Mouse (Mus musculus) hindbrain, embryonic 12.5 days (tissue): ENCODE data around the gene Plekha4. TPM values are rescaled to one million over a fixed set of nuclear protein-coding genes. Genes with fewer than 3 reads are reported as not detected.
"Not testable (repeated sequence)": the region's sequence is repeated elsewhere in the genome, so short reads cannot be mapped to it uniquely, and the experiment has no call there.

Source experiments
- ATAC-seq: fragments of 200-750 bp; cut with Nextera tagmentation; 2 replicates; pipeline ENCODE4 v1.8.0; 2017; ENCODE audit warnings: moderate TSS enrichment; ENCODE audit not compliant: low FRiP score
- H3K27ac ChIP-seq: fragments of 300-500 bp; sonication (generic); 2 replicates; pipeline ENCODE4 v1.5.1; 2016; ENCODE audit warnings: mild to moderate bottlenecking
- H3K27me3 ChIP-seq: fragments of 300-500 bp; sonication (generic); 2 replicates; pipeline ENCODE4 v1.6.1; 2016; ENCODE audit warnings: mild to moderate bottlenecking
- H3K36me3 ChIP-seq: fragments of 300-500 bp; sonication (generic); 2 replicates; pipeline ENCODE4 v1.6.1; 2016; ENCODE audit warnings: mild to moderate bottlenecking
- H3K4me1 ChIP-seq: fragments of 300-500 bp; sonication (generic); 2 replicates; pipeline ENCODE4 v1.6.1; 2016
- H3K4me2 ChIP-seq: fragments of 300-500 bp; sonication (generic); replicated peaks from 2 replicates; pipeline ENCODE4 v1.6.1; 2016; ENCODE audit warnings: mild to moderate bottlenecking
- H3K4me3 ChIP-seq: fragments of 300-500 bp; sonication (generic); 2 replicates; pipeline ENCODE4 v1.5.1; 2016; ENCODE audit warnings: mild to moderate bottlenecking
- H3K9ac ChIP-seq: fragments of 300-500 bp; sonication (generic); 2 replicates; pipeline ENCODE4 v1.6.1; 2016; ENCODE audit warnings: mild to moderate bottlenecking, moderate library complexity
- H3K9me3 ChIP-seq: fragments of 300-500 bp; sonication (generic); replicated peaks from 2 replicates; pipeline ENCODE4 v1.6.1; 2016; ENCODE audit warnings: mild to moderate bottlenecking
- WGBS: fragments of 180-500 bp; shearing (Covaris S2); methylation state at CpG from one replicate; pipeline ENCODE4 v1.1.7; 2016; 5-methylcytosine and 5-hydroxymethylcytosine counted together
- polyA plus RNA-seq: library from polyadenylated mRNA; unstranded; fragments of >200 nt; fragmentation: Nextera tagmentation; extraction: Ambion mirVana; gene quantifications from 2 replicates; pipeline ENCODE4 v1.2.1, GENCODE M21; 2016

The Plekha4 gene
- polyA plus RNA-seq, 1 experiment from 2014 or later: 3.8 TPM

DNA sequence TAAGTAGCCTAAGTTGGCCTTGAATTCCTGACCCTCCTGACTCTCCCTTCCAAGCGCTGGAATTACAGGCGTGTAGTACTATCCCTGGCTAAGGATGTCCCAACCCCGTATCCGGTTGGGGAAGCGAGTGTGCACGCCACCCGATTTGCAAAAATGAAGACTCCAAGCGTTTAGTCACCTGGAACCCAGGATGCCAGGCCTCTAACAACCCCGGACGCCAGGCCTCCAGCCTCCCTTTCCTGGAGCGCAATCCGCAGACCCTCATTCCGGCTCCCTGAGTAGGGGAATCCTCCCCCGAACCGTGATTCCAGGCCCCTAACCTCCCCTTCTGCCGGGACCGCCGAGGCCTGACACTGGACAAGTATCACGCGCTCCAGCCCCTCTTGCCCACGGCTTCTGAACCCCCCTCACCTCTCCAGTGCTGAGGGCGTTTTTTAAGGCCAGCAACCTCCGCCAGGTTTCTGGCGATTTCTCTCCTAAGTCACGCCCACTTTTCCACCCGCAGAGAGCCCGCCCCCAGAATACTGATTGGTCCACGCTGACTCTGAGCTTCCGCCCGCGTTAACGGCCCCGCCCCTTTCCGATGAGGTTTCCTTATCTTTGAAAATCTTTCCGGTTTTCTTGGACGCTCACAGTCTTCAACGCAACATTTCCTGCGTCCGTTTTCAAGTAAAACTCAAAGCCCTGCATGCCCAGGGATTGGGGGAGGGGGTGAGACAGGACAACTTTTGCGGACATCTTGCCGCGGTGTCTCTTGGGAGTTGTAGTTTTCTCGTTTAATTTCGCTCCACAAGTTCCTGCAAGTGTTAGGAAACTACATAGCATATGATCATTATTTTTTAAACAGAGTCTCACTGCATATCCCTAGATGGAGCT lies 16.0 kb upstream of the Plekha4 start, which contains the start of gene Nucb1:
TSS of gene Nucb1 (minus strand) at position 495 of the 876 bp plus-strand sequence.
- H3K4me1 ChIP-seq: peaks cover 13% of the 10 kb centered on the region
- under 1% methylated on average over 44 of the region's 44 CpGs for WGBS
- peaks cover 19% of the 10 kb centered on the region for H3K36me3 ChIP-seq
- H3K27me3 ChIP-seq: no peaks in the 10 kb centered on the region
- ATAC-seq: peak; percentile 91
- H3K4me2 ChIP-seq: peak within 1 kb of the TSS; percentile 80
- H3K9ac ChIP-seq: peak within 1 kb of the TSS; percentile 80
- peak within 1 kb of the TSS; percentile 80 for H3K27ac ChIP-seq
- H3K4me3 ChIP-seq: peak within 1 kb of the TSS; percentile 61
- no peaks in the 10 kb centered on the region for H3K9me3 ChIP-seq

DNA sequence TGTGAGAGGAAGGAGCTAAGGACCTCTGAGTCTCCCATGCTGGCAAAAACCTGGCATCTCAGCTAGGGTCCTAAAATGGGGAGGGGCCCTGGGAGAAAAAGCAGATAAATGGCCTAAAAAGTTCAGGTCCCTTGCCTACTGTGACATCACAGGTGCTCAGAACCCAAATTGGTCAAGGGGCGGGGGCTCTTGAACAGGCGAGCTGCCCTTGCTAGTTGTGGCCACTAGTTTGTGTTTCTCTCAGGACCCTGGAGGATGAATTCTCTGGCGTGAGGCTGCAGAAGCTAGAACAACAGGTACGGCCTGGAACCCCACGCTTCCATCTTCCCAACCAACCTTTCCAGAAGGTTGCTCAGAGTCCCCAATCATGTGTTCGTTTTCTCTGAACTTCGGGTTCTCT lies 11.7 kb upstream of the Plekha4 start:
- Histone ChIP-seq H3K9me3 (no peaks in the 10 kb centered on the region), H3K4me2 (no peak overlapping the region), H3K4me3 (no peak overlapping the region), H3K36me3 (no peaks in the 10 kb centered on the region), H3K27ac (no peak overlapping the region), H3K9ac (no peak overlapping the region), H3K4me1 (peaks cover 3% of the 10 kb centered on the region), H3K27me3 (no peaks in the 10 kb centered on the region)
- WGBS: 89% methylated on average over 7 of the region's 7 CpGs
- ATAC-seq: no peak

DNA sequence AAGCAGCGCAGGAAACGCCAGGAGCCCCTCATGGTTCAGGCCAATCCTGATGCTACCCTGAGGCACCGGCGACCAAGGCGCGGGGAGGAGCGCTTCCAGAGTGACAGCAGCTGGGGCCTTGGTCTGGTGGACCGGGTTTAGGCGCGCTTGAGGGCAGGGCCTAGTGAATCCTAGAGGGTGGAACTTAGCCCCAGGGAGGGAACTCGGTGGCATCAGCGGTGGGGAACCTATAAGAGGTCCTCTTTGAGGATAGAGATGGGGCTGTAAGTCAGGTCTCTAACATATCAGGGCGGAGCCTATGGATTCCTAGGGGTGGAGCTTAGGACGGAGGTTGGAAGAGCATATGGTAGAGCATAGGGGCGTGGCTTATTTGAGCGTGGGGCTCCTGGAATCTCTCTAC lies 10.7 kb upstream of the Plekha4 start:
- 0 out of 2 replicates have a peak overlapping the region, but pooled peaks have one; percentile 3 for H3K4me2 ChIP-seq
- no peak overlapping the region for H3K27ac ChIP-seq
- no peaks in the 10 kb centered on the region for H3K36me3 ChIP-seq
- no peaks in the 10 kb centered on the region for H3K9me3 ChIP-seq
- no peak overlapping the region for H3K9ac ChIP-seq
- WGBS: 32% methylated on average over 16 of the region's 16 CpGs
- H3K4me1 ChIP-seq: no peaks in the 10 kb centered on the region
- H3K4me3 ChIP-seq: 0 out of 2 replicates have a peak overlapping the region, but pooled peaks have one; percentile 7
- no peak for ATAC-seq
- no peaks in the 10 kb centered on the region for H3K27me3 ChIP-seq

DNA sequence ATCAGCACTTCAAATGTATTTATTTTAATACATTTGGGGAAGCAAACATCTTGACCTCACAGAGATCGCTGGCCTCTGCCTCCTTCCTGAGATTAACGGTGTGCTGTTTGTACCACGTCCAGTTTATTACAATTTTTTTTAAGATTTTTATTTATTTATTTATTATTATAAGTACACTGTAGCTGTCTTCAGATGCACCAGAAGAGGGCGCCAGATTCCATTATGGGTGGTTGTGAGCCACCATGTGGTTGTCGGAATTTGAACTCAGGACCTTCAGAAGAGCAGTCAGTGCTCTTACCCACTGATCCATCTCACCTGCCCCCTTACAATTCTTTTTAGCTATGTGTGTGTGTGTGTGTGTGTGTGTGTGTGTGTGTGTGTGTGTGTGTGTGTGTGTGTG lies 9.3 kb upstream of the Plekha4 start:
- not testable (repeated sequence) for ATAC-seq, H3K36me3 ChIP-seq, H3K4me3 ChIP-seq, H3K4me1 ChIP-seq, H3K4me2 ChIP-seq, H3K27ac ChIP-seq, H3K27me3 ChIP-seq, H3K9ac ChIP-seq, H3K9me3 ChIP-seq
- WGBS: 72% methylated on average over 5 of the region's 5 CpGs

DNA sequence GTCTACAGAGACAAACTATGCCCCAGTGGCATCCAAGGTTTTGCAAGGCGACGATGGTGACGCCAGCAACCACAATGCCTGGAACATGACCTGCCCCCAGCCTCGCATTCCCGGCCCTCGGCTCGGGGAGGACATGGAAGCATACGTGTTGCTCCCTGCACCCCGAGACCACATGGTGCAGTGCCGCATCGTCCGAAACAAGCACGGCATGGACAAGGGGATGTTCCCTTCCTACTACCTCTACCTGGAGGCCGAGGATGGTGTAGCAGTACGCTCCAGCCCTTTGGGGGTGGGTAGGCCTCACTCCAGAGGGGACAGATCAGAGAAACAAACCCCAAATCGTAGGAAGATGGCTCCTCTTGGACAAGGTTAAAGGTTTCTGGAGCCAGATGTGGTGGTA lies 7.5 kb upstream of the Plekha4 start:
- 91% methylated on average over 16 of the region's 16 CpGs for WGBS
- Histone ChIP-seq H3K9ac (no peak overlapping the region), H3K27ac (no peak overlapping the region), H3K4me2 (no peak overlapping the region), H3K9me3 (no peaks in the 10 kb centered on the region), H3K4me1 (peaks cover 8% of the 10 kb centered on the region; the same call in 1 of the 2 replicates), H3K4me3 (no peak overlapping the region), H3K27me3 (no peaks in the 10 kb centered on the region), H3K36me3 (peaks cover 1% of the 10 kb centered on the region; the same call in 1 of the 2 replicates)
- ATAC-seq: no peak

DNA sequence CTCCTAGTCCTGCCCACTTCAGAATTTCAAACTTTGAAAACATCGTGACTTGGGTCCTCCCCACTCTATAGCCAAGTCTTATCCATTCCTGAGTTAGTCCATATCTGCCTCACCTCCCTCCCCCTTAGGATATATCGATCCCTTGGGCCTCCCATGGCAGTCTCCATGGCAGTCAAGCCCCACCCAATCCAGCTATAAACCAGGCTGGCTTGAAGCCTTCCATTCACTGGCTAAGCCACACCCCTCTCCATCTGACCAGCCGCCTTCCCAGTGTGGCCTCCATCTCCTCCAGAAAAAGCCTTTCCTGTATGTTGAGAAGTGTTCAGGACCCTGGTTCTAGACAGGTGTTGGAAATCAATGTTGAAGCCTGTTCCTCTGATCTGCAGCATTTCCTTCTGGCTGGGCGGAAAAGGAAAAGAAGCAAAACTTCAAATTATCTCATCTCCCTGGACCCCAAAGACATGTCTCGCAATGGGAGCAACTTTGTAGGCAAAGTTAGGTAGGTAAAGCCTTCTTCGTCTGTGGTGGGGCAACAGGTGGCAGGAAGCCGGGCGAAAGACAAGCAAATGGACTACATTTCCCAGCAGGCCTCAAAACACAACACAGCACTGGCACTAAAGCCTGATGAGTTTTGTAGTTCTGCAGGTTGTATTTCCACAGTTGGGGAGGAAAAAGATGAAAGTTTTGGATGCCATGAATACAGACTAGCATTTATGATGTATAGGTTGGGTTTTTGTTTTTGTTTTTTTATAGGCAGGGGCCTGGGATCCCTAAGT lies 6.6 kb upstream of the Plekha4 start:
- WGBS: 82% methylated on average over 8 of the region's 8 CpGs
- ATAC-seq: no peak
- H3K27me3 ChIP-seq: no peaks in the 10 kb centered on the region
- H3K9ac ChIP-seq: no peak overlapping the region
- no peaks in the 10 kb centered on the region for H3K9me3 ChIP-seq
- no peak overlapping the region for H3K4me3 ChIP-seq
- H3K36me3 ChIP-seq: peaks cover 2% of the 10 kb centered on the region; the same call in 1 of the 2 replicates
- H3K27ac ChIP-seq: no peak overlapping the region
- H3K4me2 ChIP-seq: no peak overlapping the region
- H3K4me1 ChIP-seq: peaks cover 10% of the 10 kb centered on the region; the same call in 1 of the 2 replicates

DNA sequence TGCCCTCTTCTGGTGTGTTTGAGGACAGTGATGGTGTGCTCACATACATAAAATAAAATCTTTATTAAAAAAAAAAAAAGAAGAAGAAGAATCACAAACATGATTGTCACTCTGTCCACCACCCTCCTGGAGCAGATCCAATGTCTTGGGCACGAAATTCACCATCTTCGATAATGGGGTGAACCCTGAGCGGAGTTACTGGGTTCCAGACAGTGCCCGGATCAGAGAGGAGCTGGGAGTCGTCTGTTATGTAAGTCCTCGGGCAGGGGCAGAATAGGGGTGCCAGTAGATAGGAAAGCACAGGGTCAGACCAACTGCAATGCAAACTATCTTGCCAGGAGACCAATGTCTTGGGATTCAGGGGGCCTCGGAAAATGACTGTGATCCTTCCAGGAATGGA lies 5.5 kb upstream of the Plekha4 start:
- Histone ChIP-seq H3K9me3 (no peaks in the 10 kb centered on the region), H3K27me3 (no peaks in the 10 kb centered on the region), H3K27ac (no peak overlapping the region), H3K9ac (no peak overlapping the region), H3K4me1 (peaks cover 20% of the 10 kb centered on the region), H3K4me2 (no peak overlapping the region), H3K4me3 (no peak overlapping the region), H3K36me3 (peaks cover 2% of the 10 kb centered on the region; the same call in 1 of the 2 replicates)
- ATAC-seq: no peak
- WGBS: 95% methylated on average over 7 of the region's 7 CpGs

DNA sequence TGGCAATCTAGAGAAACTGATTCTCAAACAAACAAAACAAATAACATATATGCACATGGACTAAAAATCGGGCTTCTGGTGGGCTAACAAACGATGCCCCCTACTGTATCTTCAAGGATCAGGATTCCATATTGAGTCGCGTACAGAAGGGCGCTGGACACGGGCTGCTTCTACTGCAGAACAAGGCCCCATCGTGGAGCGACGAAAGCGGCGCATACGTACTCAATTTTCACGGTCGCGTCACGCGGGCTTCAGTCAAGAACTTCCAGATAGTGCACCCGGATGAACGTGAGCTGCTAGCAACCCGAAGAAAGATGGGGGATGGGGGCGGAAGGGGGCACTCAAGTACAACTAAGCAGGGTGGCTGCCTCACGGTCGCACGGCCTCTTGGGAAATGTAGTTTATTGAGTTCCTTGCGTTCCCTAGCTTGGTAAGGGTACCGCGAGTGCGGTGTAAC lies 4.4 kb upstream of the Plekha4 start:
- peak; percentile 60 for ATAC-seq
- H3K4me1 ChIP-seq: peaks cover 21% of the 10 kb centered on the region
- WGBS: under 1% methylated on average over 28 of the region's 28 CpGs
- no peaks in the 10 kb centered on the region for H3K27me3 ChIP-seq
- no peaks in the 10 kb centered on the region for H3K9me3 ChIP-seq
- H3K9ac ChIP-seq: peak overlapping the region; percentile 64
- peak overlapping the region; percentile 87 for H3K27ac ChIP-seq
- peak overlapping the region; percentile 46 for H3K4me3 ChIP-seq
- peak overlapping the region; percentile 56 for H3K4me2 ChIP-seq
- peaks cover 2% of the 10 kb centered on the region; the same call in 1 of the 2 replicates for H3K36me3 ChIP-seq

DNA sequence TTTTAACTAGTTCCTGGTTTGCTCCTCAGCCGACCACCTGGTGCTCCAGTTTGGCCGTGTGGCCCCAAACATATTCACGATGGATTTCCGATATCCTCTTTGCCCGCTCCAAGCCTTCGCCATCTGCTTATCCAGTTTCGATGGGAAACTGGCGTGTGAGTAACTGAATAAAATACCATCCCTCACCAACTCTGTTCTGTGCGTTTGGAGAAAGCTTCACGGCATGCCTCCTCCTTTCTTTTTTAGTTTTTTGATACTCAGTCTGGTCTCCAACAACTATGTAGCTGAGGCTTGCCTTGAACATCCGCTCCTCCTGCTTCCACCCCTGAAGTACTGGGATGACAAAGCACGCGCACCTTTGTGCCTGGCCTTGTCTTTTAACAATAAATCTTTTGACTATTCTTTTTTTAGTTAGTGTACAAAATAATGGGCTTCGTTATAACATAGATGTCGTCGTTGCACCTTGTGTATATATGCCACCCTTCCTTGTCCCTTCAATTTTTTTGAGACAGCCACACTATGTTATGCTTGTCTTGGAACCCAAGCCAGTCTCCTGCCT lies 3.9 kb upstream of the Plekha4 start:
- H3K4me1 ChIP-seq: peaks cover 21% of the 10 kb centered on the region
- no peaks in the 10 kb centered on the region for H3K9me3 ChIP-seq
- peak overlapping the region; percentile 56 for H3K4me2 ChIP-seq
- H3K27me3 ChIP-seq: no peaks in the 10 kb centered on the region
- 57% methylated on average over 16 of the region's 16 CpGs for WGBS
- peak overlapping the region; percentile 46 for H3K4me3 ChIP-seq
- H3K36me3 ChIP-seq: peaks cover 2% of the 10 kb centered on the region; the same call in 1 of the 2 replicates
- H3K27ac ChIP-seq: no peak overlapping the region
- ATAC-seq: no peak
- no peak overlapping the region; the same call in 1 of the 2 replicates for H3K9ac ChIP-seq

DNA sequence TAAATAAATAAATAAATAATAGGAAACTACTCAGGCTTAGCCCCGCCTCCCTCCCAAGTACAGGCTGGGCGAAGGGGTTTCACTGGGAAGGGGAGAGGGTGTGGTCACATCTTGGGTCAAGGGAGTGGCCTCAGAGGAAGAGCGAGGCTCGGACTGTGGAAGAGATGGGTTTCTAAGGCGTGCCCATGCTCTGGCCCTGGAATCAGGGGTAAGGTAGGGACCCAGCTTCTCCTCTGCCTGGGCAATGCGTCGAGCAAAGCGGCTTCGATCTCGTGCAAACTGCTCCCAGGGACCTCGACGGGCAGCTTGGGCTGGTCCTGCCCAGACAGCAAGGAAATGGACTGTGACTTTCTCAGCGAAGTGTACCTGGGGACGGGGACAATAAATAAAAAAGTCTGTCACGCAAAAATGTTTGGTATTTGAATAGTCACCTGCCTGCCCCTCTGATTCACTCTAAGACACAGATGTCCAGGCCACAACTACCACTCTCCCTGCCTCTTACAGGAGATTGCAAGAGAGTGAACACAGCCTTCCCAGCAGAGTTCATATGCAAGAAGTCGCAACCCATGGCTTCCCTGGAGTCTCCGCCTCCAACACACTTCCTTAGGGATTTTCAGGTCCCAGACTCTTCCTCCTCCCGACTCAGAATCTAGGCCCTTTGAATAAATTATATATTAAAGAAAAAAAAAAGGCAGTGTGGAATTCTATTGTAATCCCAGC lies 3.0 kb upstream of the Plekha4 start:
- H3K27ac ChIP-seq: no peak overlapping the region
- H3K4me2 ChIP-seq: 0 out of 2 replicates have a peak overlapping the region, but pooled peaks have one; percentile 0
- no peaks in the 10 kb centered on the region for H3K9me3 ChIP-seq
- H3K4me1 ChIP-seq: peaks cover 21% of the 10 kb centered on the region
- WGBS: 69% methylated on average over 18 of the region's 18 CpGs
- H3K36me3 ChIP-seq: peaks cover 2% of the 10 kb centered on the region; the same call in 1 of the 2 replicates
- H3K4me3 ChIP-seq: 0 out of 2 replicates have a peak overlapping the region, but pooled peaks have one; percentile 10
- no peaks in the 10 kb centered on the region for H3K27me3 ChIP-seq
- ATAC-seq: no peak
- no peak overlapping the region for H3K9ac ChIP-seq

DNA sequence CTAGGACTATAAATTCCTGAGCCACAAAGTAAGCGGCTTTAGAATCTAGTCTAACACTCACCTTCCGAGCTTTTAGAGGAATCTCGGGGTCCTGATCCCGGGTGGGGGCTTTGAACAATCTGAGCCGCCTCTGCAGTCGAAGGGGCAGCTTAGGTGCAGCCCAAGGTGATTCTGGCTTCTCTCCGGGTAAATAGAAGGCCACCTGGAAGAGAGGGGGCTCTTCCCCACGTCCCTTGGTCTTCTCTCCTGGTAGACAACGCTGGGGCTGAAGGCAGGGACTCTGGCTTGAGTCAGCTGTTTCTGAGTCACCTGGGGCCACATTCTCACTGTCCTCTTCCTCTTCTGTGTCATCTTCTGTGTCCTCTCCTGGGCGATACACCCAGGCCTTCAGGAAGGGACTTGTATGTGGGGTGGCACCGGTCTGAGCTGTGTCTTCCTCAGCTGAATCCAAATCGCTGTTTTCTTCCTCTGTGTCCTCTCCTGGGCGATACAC lies 2.4 kb upstream of the Plekha4 start:
- H3K4me3 ChIP-seq: 0 out of 2 replicates have a peak overlapping the region, but pooled peaks have one; percentile 10

More for the DNA sequence above, 2.4 kb upstream of the Plekha4 start:
- H3K4me2 ChIP-seq: peak overlapping the region; percentile 0; the same call in 1 of the 2 replicates
- H3K9ac ChIP-seq: no peak overlapping the region
- WGBS: 85% methylated on average over 13 of the region's 13 CpGs
- no peak overlapping the region for H3K27ac ChIP-seq
- peaks cover 21% of the 10 kb centered on the region for H3K4me1 ChIP-seq
- peaks cover 2% of the 10 kb centered on the region; the same call in 1 of the 2 replicates for H3K36me3 ChIP-seq
- H3K9me3 ChIP-seq: no peaks in the 10 kb centered on the region
- no peak for ATAC-seq
- no peaks in the 10 kb centered on the region for H3K27me3 ChIP-seq
